Mouse (Mus musculus): Measurements from ENCODE around the gene Cntd1. TPM values are rescaled to one million over a fixed set of nuclear protein-coding genes. Genes with fewer than 3 reads are reported as not detected.
A peak's percentile ranks its signal among the peaks of the same experiment; 100 is the strongest.

Cntd1 gene
- 0.84 and 1.0 TPM in 2 replicates for polyA plus RNA-seq (2015; fragmentation: Nextera tagmentation; extraction: Ambion mirVana)

DNA sequence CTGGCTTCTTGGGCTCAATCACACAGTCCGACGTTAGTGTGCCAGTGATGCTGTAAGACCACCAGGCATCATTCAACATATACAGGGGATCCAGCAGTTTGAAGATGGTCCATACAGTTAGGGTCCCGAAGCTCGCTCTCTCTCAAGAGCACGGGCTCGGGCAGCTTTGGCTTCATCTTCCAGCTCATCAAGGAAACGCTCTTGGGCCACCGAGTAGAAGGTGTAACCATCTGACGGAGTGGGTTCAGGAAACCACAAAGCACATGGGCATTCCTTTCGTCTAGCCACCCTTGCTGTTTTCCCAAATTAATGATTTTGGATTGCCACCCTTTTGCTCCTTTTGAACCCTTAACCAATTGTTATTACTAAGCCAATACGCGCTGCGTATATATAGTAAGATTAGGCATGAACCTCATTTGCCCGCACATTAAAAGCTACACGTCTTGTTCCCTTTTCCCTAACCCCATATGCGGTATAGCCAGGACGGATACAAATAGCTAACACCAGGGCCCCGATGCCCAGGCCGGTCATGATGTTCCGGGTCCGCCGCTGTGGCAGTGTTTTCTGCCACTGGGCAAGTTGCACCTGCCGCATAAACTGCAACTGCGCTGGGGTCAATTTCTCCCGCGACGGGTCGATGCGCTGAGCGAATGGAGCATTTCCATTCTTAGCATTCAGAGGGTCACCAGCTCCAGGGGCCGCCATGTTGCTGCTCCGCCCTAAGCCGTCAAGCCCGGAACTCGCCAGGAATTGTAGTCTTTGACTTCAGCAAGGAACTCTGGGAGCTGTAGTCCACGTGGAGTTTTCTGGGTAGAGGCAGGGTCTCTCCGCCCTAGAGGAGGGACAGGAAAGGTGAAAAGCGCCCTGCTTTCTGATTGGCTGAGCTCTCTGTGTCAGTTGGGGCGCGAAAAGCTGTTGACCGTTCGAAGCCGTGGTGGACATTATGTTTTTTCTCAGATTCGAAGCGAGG, at the start of gene Cntd1, which contains the start of gene Coa3:
TSS of gene Cntd1 (plus strand) at position 790 of the 970 bp plus-strand sequence.
TSS of gene Coa3 (minus strand) at position 892 of the 970 bp plus-strand sequence.
- Histone ChIP-seq H3K36me3 (ENCODE audit: control insufficient read depth, insufficient read depth, low read length) (no peaks in the 10 kb centered on the region), H3K27ac (ENCODE audit: low read length) (peak within 1 kb of the TSS; percentile 84), H3K27me3 (replicated peaks; ENCODE audit: control insufficient read depth, insufficient read depth, low read length) (no peaks in the 10 kb centered on the region), H3K9ac (ENCODE audit: low read depth, low read length) (peak within 1 kb of the TSS; percentile 68), H3K4me3 (ENCODE audit: low read length) (peak within 1 kb of the TSS; percentile 63), H3K9me3 (ENCODE audit: control insufficient read depth, low read length) (no peaks in the 10 kb centered on the region), H3K4me1 (ENCODE audit: control insufficient read depth, insufficient read depth, low read length) (peaks cover 29% of the 10 kb centered on the region), H3K4me2 (ENCODE audit: low read depth, low read length) (peak within 1 kb of the TSS; percentile 82)
- WGBS, result 7% methylated on average over 45 of the region's 45 CpGs
- peak; percentile 91 for ATAC-seq

DNA sequence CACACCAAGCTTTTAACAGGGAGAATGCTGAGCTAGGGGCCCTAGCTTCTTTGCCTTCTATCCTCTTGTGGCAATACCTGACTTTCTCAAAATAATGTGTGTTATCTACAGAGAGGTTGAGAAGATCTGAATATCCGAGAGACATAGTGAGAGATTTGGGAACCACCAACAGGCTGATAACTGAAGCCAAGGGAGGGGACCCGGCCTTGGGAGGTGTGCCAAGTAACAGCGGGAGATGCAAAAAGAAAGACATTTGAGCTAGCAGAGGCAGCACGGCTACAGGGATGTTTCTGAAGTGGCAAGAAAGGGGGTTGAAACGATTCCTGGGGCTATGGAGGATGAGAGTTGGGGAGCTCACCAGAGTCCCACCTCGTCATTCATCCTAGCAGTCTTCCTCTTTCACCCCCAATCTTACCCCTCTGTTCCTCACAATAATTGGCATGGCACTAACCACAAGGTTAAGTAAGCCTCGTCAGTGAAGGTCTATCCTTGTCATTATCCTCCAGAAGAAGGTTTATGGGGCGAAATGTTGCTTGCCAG, 49.4 kb upstream of the Cntd1 start:
- H3K9ac ChIP-seq (ENCODE audit: low read depth, low read length), result no peak overlapping the region
- H3K4me3 ChIP-seq (ENCODE audit: low read length), result no peak overlapping the region
- no peak overlapping the region for H3K4me2 ChIP-seq (ENCODE audit: low read depth, low read length)
- 41% methylated on average over 8 of the region's 8 CpGs for WGBS
- ATAC-seq, result no peak
- no peaks in the 10 kb centered on the region for H3K36me3 ChIP-seq (ENCODE audit: control insufficient read depth, insufficient read depth, low read length)
- H3K4me1 ChIP-seq (ENCODE audit: control insufficient read depth, insufficient read depth, low read length), result peaks cover 37% of the 10 kb centered on the region
- no peaks in the 10 kb centered on the region for H3K9me3 ChIP-seq (ENCODE audit: control insufficient read depth, low read length)
- H3K27ac ChIP-seq (ENCODE audit: low read length), result peak overlapping the region; percentile 93
- H3K27me3 ChIP-seq (replicated peaks; ENCODE audit: control insufficient read depth, insufficient read depth, low read length), result no peaks in the 10 kb centered on the region

DNA sequence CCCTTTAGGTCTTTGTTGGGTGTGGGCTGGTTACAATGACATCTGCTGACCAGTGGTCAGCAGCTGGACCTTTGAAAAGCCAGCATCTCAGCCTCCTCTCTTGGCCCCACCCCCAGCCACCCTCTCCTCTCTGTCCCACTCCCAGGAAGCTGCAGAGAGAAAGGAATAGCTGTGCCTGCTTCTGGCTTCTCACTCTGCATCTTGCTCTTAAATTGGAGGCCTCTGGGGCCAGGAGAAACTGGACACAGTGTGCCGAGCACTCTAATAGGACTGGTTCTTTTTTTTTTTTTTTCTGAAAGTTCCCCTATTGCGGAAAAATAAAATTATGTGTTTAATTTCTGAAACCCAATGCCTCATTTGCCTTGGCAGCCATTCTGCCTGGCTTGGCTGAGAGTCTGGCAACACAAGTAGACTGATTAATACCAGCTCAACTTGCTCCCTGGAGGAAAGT, 48.7 kb upstream of the Cntd1 start:
- Histone ChIP-seq H3K27ac (ENCODE audit: low read length) (peak overlapping the region; percentile 93), H3K4me1 (ENCODE audit: control insufficient read depth, insufficient read depth, low read length) (peaks cover 33% of the 10 kb centered on the region), H3K27me3 (replicated peaks; ENCODE audit: control insufficient read depth, insufficient read depth, low read length) (no peaks in the 10 kb centered on the region), H3K36me3 (ENCODE audit: control insufficient read depth, insufficient read depth, low read length) (no peaks in the 10 kb centered on the region), H3K9ac (ENCODE audit: low read depth, low read length) (no peak overlapping the region), H3K4me2 (ENCODE audit: low read depth, low read length) (peak overlapping the region; percentile 51; the same call in 1 of the 2 replicates), H3K4me3 (ENCODE audit: low read length) (no peak overlapping the region), H3K9me3 (ENCODE audit: control insufficient read depth, low read length) (no peaks in the 10 kb centered on the region)
- WGBS, result 47% methylated on average over 2 of the region's 2 CpGs
- no peak for ATAC-seq

DNA sequence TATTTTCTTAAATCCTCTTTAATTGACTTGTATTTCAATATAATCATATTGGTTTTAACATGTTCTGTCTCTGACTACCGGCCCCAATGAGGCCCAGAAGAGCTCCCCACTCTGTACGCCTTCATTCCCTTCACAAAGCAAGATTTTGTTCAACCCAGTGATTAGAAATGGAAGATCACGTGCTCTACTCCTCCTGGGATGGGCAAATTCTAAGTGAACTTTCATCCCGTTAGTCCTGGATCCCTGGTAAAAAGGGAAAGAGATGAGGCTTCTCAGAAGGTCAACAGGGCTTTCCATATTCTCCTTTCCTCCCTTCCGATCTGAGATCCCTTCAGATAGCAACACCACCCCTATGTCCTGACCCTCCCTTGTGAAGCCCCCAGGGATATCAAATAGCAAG, 48.3 kb upstream of the Cntd1 start:
- H3K4me3 ChIP-seq (ENCODE audit: low read length), result peak overlapping the region; percentile 28

DNA sequence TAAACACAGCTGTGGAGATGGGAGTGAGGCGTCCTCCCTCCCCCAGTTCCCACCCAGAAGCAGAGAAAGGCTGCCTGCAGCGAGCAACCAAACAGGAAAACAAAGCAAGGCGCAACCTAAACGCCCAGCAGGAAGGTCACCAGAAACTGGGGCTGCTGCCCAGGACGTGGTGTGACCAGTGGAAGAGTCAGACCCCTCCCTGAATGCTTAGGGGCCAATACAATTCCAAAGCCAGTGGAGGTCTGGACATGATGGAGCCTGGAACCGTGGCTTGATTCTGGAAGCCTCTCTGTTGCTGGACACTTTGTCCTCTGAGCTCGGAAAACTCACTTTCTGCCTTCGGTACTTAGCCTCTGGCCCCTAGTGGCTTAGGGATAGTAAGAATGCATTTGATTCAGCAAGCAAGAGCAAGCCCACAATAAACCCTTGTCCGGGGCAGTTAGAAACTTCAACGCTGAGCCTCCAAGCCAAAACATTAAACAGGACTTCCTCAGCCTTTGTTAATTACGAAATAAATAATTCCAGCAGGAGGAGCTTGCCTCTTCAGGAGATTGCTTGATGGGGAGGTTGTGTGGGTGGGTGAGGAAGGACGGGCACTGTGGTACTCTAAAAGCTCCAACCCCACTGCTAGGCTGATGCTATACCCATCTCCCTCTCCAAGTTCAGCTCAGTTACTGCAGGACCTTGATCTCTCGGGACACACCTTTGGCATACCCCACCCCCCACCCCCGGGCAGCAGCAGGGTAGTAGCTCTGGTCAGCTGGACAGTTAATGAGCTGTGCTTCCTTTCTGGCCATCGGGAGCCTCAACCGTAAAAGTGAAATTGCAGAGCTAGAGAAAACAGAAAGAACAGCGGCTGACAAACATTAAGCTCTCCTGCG, 47.6 kb upstream of the Cntd1 start:
- H3K9me3 ChIP-seq (ENCODE audit: control insufficient read depth, low read length), result no peaks in the 10 kb centered on the region
- H3K4me3 ChIP-seq (ENCODE audit: low read length), result peak overlapping the region; percentile 28
- peak overlapping the region; percentile 51 for H3K4me2 ChIP-seq (ENCODE audit: low read depth, low read length)
- H3K36me3 ChIP-seq (ENCODE audit: control insufficient read depth, insufficient read depth, low read length), result no peaks in the 10 kb centered on the region
- H3K27me3 ChIP-seq (replicated peaks; ENCODE audit: control insufficient read depth, insufficient read depth, low read length), result no peaks in the 10 kb centered on the region
- H3K27ac ChIP-seq (ENCODE audit: low read length), result peak overlapping the region; percentile 93
- ATAC-seq, result peak; percentile 37
- WGBS, result 8% methylated on average over 18 of the region's 18 CpGs
- peak overlapping the region; percentile 53 for H3K9ac ChIP-seq (ENCODE audit: low read depth, low read length)
- H3K4me1 ChIP-seq (ENCODE audit: control insufficient read depth, insufficient read depth, low read length), result peaks cover 29% of the 10 kb centered on the region

More for the DNA sequence above, 48.3 kb upstream of the Cntd1 start:
- Histone ChIP-seq H3K4me1 (ENCODE audit: control insufficient read depth, insufficient read depth, low read length) (peaks cover 29% of the 10 kb centered on the region), H3K9me3 (ENCODE audit: control insufficient read depth, low read length) (no peaks in the 10 kb centered on the region), H3K9ac (ENCODE audit: low read depth, low read length) (peak overlapping the region; percentile 53; the same call in 1 of the 2 replicates), H3K4me2 (ENCODE audit: low read depth, low read length) (peak overlapping the region; percentile 51), H3K36me3 (ENCODE audit: control insufficient read depth, insufficient read depth, low read length) (no peaks in the 10 kb centered on the region), H3K27me3 (replicated peaks; ENCODE audit: control insufficient read depth, insufficient read depth, low read length) (no peaks in the 10 kb centered on the region), H3K27ac (ENCODE audit: low read length) (peak overlapping the region; percentile 93)
- WGBS, result 28% methylated on average over 5 of the region's 5 CpGs
- no peak for ATAC-seq

DNA sequence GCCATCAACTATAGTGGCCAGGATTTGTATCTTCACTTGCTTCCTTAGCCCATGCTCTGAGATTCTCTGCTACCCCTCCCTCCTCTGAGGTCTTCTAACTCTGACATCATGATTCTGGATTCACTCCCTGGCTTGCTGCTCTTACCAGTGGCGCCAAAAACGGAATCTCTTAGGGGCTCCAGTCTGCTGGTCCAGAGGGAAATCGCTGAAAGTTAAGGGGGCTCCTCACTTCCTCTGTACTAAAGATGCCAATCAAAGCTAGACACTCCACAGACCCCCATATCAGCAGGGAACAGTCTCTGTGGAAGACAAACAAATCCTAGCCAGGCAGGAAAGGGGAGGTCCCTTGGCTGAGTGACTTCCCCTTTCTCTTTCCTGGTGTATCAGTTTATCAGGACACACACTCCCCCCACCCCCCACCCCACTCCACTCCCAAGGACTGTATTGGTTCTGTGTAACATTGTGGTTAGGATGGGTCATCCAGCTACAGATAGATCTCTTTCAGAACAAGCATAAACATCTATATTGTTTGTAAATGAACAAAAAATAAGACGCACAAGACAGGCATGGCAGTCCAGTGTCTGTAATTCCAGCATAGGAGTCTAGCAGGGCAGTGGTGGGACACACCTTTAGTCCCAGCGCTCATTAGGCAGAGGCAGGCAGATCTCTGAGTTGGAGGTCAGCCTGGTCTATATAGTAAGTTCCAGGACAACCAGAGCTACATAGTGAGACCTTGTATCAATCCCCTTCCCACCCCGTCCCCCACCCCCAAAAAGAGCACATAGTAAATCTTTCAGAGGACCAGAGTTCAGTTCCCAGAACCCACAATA, 46.6 kb upstream of the Cntd1 start:
- Histone ChIP-seq H3K36me3 (ENCODE audit: control insufficient read depth, insufficient read depth, low read length) (no peaks in the 10 kb centered on the region), H3K27ac (ENCODE audit: low read length) (peak overlapping the region; percentile 93), H3K9me3 (ENCODE audit: control insufficient read depth, low read length) (no peaks in the 10 kb centered on the region), H3K4me3 (ENCODE audit: low read length) (peak overlapping the region; percentile 28), H3K4me1 (ENCODE audit: control insufficient read depth, insufficient read depth, low read length) (peaks cover 29% of the 10 kb centered on the region), H3K9ac (ENCODE audit: low read depth, low read length) (peak overlapping the region; percentile 53), H3K27me3 (replicated peaks; ENCODE audit: control insufficient read depth, insufficient read depth, low read length) (no peaks in the 10 kb centered on the region), H3K4me2 (ENCODE audit: low read depth, low read length) (peak overlapping the region; percentile 51)
- peak; percentile 76 for ATAC-seq
- 43% methylated on average over 6 of the region's 6 CpGs for WGBS

DNA sequence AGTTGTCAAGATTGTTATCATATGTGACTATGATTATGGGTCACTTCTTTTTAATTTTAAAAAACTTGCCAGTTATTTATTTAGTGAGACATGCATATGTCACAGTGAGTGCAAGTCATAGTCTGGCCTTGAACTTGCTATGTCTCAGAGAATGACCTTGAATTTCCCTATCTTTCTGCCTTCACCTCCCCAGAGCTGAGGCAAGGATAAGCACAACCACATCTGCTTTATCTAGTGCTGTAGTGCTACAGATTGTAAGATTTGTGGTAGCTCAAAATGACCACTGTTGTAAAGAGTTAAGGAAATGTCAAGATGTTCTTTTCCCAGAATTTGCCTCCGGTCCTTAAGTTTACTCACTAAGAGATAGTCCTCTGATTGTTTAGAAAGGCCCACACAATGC, 45.6 kb upstream of the Cntd1 start:
- Histone ChIP-seq H3K4me2 (ENCODE audit: low read depth, low read length) (no peak overlapping the region), H3K4me1 (ENCODE audit: control insufficient read depth, insufficient read depth, low read length) (peaks cover 34% of the 10 kb centered on the region), H3K4me3 (ENCODE audit: low read length) (no peak overlapping the region), H3K9me3 (ENCODE audit: control insufficient read depth, low read length) (no peaks in the 10 kb centered on the region), H3K36me3 (ENCODE audit: control insufficient read depth, insufficient read depth, low read length) (no peaks in the 10 kb centered on the region), H3K27ac (ENCODE audit: low read length) (no peak overlapping the region), H3K27me3 (replicated peaks; ENCODE audit: control insufficient read depth, insufficient read depth, low read length) (no peaks in the 10 kb centered on the region), H3K9ac (ENCODE audit: low read depth, low read length) (no peak overlapping the region)
- 55% methylated on average over 1 of the region's 1 CpGs for WGBS
- ATAC-seq, result no peak

DNA sequence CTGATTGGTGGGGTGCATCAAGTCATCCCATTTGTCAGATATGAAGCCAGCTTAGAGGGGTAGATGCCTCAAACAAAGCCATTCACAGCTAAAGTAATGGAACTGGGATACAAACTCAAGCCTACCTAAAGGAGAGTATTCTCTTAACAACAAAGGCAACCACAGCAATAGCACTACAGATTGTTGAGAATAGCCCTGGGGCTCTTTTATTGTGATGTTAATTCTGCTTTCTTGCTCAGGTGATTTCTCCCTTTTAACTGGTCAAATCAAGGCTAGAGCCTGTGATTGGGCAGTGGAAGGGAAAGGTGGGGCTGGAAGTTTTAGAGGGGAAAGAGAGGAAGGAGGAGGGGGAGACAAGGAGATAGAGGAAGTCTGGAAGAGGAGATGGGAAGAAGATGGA, 44.7 kb upstream of the Cntd1 start:
- Histone ChIP-seq H3K36me3 (ENCODE audit: control insufficient read depth, insufficient read depth, low read length) (no peaks in the 10 kb centered on the region), H3K4me2 (ENCODE audit: low read depth, low read length) (no peak overlapping the region), H3K27ac (ENCODE audit: low read length) (no peak overlapping the region), H3K4me1 (ENCODE audit: control insufficient read depth, insufficient read depth, low read length) (peaks cover 37% of the 10 kb centered on the region), H3K4me3 (ENCODE audit: low read length) (no peak overlapping the region), H3K27me3 (replicated peaks; ENCODE audit: control insufficient read depth, insufficient read depth, low read length) (no peaks in the 10 kb centered on the region), H3K9ac (ENCODE audit: low read depth, low read length) (no peak overlapping the region), H3K9me3 (ENCODE audit: control insufficient read depth, low read length) (no peaks in the 10 kb centered on the region)
- ATAC-seq, result no peak

Data from intestine, embryonic 16.5 days (tissue).